Mouse (Mus musculus) thymus, postnatal 10 days (tissue): Measurements from ENCODE around the gene Lamc1.
"Not testable (repeated sequence)": the region's sequence is repeated elsewhere in the genome, so short reads cannot be mapped to it uniquely, and the experiment has no call there.

Experiments
- DNase-seq, 2 experiments: peaks; one replicate each; pipeline ENCODE4 v3.0.0; 2021; ENCODE audit warnings: low spot score in 2 of 2

The Lamc1 gene

DNA sequence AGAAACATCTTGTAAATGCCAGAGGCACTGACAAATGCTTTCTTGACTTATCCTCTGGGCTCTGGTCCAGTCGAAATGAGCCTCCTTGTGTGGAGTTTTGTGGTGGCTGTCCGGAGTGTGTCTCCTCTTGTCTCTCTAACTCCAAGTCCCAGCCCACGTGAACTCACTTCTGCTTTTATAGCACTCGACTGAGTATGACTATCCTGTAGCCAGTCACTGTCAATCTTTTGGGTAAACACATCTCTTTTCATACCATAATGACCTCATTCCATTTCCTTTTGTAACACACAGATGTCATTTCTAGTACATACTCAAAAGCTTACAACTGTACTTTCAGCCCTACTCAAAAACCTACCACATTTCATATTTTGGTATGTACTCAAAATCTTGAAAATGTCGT, 33.1 kb downstream of the Lamc1 start:
- peak; percentile 20 to 34 for DNase-seq

DNA sequence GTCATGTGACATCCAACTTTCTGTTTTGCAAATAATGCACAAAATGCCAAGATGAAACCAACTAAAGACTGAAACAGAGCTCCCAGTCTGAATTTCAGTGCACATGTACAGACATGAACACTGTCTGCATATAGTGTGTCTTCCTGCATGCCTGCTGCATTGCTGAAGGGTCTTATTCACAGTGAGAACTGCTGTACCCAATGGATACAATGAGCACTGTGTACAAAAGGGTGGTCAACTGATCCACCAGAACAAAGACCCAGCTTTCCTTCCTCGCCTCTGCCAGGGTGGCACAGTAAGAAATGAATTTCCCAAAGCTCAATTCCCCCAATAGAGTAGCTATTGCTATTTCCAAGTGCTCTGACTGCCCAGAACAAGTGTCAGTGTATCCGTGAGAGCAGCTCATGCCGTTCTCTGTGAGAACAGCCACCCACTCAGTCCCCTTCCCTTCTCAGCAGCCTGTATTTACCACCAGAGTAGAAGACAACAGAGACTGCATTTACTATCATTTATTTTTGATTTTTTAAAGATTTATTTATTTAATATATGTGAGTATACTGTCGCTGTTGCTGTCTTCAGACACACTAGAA, 34.7 kb downstream of the Lamc1 start:
- not testable (repeated sequence) for DNase-seq

DNA sequence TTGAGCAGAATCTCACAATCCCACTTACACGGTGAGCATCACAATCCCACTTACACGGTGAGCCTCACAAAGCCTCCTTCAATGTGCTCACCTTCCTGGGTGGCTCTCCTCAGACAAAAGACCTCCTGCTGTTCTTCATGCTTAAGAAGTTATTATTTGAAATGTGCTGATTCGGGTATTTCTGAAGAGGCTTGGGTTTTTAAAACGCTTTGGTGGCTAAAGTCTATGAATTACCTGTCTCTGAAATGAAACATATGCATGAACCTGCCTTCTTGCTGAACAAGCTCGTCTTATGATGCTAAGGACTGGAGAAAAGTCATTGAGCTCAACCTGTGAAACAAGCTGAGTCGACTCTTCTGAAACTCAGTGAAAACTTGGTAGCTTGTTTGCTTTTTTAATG, 36.6 kb downstream of the Lamc1 start:
- no peak for DNase-seq

DNA sequence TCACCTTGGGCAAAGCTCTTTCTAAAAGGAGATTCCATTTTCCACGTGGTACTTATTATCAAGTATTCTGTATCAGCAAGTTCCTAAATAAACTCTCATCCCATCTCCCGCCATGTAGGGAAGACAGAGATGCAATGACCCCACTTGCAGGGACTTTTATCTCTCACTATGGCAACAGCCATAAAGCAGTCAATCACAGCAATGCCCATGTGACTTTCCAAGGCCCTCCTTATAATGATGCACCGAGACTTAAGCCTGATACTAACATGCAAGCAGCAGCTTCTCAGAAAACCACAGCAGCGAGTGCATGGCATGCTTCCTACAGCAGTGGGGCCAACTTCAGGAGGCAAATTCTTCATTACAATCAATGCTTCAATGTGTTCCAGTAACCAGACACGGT, 39.7 kb downstream of the Lamc1 start:
- DNase-seq: no peak

DNA sequence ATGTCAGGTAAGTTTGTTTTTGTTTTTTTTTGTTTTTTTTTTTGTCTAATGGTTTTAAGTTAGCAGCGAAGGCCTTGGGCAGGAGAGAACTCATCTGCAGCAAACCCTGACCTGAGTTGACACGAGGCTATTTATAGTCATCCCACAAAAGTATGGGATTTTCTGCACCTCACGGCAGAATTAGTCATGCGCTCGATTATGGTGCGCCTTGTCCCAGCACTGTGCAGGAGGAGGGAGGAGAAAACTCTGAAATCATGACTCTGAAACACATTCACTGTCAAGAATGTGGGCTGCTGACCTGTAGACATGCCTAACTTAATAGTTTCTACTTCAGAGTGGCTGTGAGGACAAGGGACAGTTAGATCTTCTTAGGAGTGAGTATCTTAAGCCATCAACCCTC, 40.4 kb downstream of the Lamc1 start:
- DNase-seq: no peak

DNA sequence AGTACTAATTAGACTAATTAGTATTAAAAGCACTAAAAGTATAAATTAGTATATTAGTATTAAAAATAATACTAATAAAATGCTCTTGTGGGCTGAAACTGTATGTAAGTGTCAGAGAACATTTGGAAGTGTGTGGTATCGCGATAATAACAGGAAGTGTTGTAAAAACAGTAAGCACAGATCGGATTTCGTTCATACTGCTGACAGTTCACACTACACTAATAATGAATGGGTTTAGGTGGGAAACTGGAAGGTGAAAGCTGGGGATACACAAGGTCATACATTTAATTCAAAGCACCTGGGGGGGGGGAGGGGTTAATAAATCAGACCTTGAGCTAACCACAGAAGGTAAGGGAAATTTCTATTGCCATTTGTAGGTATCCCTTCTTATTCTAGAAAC, 41.2 kb downstream of the Lamc1 start:
- no peak for DNase-seq

DNA sequence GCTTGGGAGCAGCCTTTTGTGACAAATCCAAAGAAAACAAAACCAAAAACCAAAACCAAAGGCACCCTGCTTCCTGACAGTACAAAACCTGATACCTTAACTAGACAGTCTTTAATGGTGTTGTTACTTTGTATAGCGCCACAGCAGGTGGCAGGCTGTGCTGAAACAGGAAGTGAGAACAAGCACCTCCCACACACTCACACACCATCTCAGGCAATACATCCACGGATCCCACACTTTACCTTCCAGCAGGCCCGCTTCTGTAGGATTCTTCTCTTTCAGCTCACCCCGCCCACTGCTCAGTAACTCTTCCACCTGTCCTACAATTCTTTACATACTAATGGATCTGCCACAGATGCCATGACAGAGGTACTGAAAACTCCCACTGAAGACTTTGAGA, 44.6 kb downstream of the Lamc1 start:
- peak in 1 of 2 experiments; percentile 28 for DNase-seq

DNA sequence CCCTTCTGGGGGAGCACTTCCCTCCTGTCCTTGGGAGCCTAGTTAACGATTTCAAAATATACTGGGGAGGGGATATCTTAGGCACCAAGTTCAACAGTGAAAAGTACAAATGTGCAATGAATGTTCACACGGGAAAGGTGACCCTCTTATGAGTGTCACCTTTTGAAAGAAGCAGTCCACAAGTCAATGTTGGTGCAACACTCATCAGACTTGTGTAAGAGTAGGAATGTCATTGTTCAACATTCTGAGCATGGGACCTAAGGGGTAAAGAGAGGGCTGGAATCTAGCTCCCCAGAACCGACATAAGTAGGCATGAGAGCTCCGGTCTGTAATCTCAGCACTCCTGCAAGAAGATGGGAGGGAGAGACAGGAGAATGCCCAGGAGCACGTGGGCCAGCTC, 45.1 kb downstream of the Lamc1 start:
- no peak for DNase-seq

DNA sequence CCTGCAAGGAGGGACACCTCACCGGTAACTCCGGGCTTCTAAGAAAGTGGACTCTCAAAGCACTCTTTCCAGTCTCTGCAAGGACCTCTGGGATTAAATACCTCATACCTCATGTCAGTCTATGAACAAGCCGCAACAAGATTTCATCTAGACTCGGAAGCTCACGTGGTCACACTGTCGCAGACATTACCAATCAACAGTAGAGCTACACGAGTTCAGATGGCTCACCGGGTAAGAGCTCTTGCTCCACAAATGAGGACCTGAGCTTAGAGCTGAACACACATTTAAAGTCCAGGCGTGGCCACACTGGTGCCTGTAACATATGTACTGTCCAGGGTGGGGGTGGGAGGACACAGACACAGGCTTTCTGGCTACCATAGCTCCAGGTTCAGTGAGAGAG, 46.4 kb downstream of the Lamc1 start:
- DNase-seq: no peak

DNA sequence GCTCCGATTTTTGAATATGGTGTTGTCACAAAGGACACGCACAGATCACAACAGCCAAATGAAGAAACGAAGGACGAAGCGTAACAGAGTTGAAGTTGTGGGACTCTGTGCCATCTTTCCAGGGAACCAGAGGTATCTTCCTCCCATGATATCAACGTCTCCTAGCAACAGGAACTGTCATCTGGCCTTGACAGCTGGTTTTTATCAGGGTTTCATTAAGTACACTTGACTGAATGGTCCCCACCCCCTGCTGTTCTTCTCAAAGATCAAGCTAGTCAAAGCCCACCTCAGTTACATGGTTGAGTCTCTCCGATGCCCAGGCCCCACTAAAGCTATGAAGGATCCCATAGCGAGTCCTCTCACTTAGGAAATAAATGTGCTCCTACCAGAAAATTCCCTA, 47.4 kb downstream of the Lamc1 start:
- no peak for DNase-seq

DNA sequence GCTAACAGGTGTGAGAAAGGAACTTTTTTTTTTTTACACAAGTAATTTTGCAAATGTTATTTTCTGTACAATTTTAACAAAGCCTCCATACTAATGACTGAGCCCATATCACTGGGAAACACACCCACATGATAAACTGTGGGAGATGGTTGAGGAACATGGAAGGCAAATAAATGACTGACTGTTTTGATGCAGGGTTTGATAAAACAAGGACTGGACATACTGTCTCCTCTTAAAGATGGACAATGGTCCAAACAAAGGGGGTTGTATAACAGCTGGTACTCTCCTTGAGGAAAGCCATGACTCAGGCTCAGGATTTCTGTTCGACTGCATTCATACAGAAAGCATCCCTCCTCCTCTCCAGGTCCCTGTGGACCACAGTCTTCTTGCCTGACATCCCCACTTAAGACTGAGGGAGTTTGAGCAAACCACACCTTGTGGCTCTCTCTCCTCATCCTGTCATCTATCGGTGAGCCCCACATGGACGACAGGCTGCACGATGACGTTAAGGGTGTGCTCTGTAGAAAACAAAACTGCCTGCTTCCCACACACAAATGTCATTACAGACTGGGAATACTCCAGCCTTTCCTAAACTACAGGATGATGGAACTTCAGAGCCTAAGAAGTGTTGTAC, 50.1 kb downstream of the Lamc1 start:
- no peak for DNase-seq

DNA sequence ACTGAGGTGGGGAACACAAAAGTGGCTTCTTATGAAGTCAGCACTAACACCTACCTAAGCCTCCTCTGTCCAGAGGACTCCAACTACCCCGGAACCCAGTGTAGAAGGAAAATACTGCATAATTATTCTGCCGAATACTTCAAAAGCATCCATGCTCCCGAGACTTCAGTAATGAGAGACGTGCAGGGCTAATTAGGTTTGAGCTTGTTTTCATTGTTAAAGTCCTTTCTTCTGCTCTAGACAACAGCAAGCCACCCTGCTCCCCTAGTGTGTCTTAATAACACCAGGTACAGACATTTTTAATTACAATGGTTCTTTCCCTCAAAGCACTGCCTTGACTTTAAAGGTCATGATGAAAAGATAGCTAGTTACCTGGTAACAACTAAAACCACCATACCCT, 51.1 kb downstream of the Lamc1 start:
- DNase-seq: no peak

DNA sequence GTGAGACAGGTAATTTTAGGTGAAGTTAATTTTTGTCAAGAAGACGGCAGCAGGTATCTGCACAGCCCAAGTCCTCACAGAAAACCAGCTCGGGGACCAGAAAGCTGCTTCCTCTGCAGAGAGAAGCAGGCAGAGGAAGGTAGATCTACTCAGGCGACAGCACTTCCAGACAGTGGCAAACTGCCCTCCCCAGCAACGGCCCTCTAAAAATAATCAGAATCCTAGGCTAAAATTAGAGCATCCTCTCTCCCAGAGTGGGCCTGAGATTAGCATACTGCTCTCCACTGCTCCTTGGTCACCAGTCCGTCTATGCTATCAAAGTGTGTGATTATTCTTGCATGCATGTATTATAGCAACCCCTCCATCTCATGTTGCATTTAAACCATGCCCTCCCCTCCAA, 52.2 kb downstream of the Lamc1 start:
- no peak for DNase-seq

DNA sequence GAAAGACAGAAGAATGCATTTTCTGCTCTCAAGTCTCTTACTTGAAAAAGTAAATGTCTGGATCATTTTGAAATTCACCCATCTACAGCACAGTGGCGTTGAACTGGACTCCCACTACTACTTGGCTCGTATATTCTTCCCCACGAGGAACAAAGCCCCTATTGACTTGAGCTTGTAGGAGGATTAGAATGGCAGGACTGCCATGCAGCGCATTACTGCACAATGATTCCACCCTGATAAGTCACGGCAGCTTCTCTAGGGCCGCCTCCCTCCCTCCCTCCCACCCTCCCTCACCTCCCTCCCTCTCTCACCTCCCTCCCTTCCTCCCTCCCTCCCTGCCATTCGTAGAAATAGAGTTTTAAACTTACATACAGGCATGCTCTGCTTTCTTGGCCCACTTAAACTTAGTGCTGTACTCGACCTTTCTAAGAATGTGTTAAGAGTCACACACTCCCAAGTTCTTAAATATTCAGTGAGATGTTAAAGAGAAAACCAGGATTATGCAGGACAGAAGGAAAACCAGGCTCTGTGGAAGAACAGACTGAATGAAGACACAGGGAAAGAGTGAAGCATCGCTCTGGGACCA, 54.5 kb downstream of the Lamc1 start:
- DNase-seq: no peak

DNA sequence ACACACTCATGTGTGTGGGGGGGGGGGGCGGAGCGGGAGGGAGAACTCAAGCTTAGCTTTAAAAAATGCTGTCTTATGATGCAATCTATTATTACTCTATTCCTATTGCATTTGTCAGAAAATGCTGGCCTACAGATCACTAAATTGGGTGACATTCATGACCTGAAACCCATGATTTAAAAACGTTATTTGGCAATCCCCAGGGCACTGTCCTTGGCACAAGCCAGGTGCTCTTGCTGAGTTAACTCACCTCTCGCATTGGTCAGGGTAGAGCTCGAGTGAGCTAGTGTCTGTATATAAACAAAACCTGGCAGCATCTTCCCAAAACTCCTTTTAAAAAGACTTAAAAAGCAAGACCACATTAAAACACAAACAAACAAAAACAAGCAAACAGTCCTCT, 57.1 kb downstream of the Lamc1 start:
- DNase-seq: no peak

DNA sequence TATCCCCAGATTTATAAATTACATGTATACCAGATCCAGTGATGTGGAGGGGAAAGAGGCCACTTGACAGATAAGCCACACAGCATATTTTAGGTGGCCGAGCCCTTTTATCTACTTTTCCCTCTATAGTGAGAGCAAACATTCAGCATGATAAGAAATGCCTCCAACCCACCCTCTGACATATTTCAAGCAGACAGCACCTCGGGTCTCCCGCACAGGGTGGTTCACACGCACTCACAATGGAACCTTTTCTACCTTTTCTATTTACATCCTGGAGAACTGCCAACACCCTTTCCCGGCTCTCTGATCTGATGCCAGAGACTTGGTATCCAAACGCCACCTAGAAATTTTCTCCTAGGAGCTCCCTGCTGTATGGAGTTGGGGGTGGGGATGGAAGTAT, 58.0 kb downstream of the Lamc1 start:
- no peak for DNase-seq

DNA sequence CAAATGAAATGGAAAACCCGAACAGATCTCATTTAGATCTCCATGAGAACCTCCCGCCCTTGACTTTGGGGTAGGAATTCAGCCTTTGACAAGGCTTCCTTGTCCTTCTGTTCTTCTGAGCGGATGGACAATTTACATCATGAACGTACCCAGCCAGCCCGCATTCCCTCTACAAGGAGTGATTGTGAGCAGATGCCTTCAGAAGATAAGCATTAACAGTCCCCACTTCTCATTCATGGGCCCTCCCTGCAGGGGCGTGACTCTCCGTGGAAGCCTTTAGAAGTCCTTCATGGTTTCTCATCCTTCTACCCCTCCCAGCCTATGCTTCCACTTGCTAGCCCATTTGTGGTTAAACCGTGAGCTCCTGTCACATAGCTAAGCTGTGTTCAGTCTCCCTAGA, 58.9 kb downstream of the Lamc1 start:
- no peak for DNase-seq

DNA sequence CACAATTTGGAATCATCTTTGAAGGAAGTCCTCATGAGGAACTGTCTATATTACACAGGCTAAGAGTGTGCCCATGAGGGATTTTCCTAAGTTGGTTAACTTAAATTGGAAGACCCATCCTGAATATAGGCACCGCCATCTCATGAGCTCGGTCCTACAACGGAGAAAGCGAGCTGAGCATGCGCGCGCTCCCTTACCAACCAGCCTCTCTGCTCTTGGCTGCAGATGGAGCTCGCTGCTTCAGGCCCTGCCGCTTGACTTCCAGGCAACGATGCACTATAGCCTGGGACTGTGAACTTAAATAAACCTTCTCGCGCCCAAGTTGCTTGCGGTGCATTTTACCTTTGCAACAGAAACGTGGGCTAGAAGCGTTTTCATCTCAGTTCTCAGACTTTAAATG, 61.8 kb downstream of the Lamc1 start:
- DNase-seq: no peak

DNA sequence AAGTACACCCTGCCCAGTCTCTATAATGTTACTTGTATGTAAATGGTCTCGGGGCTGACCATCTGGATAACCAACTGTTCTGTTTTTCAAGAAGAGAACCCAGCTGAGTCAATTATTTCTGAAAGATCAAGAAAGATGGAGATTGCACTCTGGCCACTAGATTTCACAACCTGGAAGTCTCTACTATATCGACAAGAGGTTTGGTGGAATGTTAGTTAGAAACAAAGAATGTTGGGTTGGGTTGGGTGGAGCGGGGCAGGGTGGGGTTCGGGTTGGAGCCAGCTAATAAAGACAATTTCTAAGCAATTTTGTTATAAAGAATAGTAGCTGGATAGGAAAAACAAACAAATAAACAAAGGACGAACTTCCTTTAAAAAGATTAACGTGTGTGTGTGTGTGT, 62.9 kb downstream of the Lamc1 start:
- DNase-seq: no peak

DNA sequence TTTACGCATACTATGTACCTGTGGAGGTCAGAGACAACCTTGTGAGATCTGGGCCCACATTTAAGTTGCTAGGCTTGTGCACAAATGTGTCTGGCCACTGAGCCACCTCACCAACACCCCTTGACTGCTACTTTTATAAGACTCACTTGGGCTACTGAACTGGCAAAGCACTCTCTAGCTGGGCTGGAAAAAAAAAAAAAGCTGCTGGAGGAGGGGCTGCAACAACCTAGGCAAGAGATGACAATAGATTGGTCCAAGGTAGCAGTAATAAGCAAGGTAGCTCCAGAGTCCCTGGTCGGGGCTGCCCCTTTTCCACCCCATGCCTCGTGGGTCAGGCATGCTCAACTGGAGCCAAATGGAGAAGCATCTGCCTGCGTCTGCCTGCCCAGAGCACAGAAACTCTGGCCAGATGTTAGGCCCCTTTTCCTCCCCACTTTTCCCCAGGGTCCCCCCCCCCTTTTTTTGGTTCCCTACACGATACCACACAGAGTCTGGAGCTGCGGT, 63.7 kb downstream of the Lamc1 start:
- DNase-seq: no peak

DNA sequence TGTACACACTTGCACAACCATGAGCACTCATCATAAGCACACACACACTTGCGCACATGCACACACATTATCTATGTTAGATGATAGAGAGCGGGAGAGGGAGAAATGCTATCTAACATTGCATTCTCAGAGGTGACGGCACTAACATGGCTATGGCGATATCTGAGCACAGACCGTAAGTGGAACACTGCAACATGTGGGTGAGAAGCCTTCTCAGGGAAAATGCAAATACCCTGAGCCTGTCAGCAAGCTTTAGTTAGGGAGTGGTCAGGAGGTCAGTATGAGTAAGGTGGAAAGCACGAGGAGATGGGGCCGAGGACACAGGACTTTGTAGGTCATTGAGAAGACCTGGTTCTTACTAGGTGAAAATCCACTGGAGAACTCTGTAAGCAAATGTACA, 64.3 kb downstream of the Lamc1 start:
- no peak for DNase-seq

DNA sequence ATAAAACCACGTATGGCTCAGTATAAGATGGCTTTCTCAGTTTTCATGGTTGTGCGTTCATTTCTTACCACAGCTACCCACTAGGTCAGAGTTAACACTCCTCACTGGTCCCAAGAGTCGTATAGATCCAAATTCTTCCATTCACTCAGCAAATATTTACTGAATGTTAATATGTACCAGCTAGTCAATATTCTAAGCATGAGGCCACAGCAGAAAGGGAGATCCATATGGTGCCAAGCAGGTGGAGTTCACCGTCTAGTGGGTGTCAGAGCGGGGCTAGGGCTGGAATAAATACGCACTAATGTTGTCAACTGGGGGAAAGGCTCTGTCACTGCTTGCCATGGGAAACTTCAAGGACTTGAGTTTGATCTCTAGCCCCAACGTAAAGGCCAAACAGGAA, 64.9 kb downstream of the Lamc1 start:
- no peak for DNase-seq

DNA sequence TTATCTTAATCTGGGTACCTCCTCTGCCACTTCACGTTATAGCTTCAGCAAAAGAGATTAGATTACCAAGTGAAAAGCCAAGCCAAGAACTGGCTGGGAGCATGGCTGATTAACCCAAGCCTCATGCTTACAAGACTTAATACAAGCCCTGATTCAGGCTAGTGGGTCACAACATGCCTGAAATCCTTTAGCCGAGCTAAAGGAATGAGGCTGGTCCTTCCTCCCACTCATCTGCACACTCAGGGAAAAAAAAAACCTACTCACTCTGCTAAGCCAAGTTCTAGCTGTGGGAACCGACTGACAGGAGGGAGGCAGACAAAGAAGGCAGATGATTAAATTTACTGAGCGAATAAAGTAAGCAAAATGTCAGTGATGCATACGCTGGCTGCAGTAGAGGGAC, 65.7 kb downstream of the Lamc1 start:
- no peak for DNase-seq

DNA sequence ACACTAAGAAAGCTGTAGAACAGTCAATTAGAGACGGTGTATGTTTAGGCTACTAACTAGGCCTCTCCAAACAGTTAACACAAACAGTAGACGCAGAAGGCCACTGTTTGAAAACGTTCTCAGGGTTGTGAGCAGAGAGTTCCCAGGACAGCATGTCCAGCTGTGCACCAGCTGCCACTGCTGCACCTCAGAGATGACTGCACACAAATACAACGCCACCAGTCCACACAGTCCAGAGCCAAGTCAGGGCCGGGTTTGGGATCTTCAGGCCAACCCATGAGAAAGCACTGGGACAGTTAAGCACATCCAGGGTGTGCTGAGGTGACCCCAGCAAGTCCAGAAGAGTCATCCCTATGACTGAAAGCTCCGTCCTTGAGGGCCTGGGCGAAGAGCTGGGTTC, 67.0 kb downstream of the Lamc1 start:
- no peak for DNase-seq
